Mouse (Mus musculus) heart, postnatal 14 days (tissue): Measurements from ENCODE around the gene Gstm3. TPM values are rescaled to one million over a fixed set of nuclear protein-coding genes. Genes with fewer than 3 reads are reported as not detected.

ENCODE experiments used
- DNase-seq, 2 experiments: peaks; one replicate each; pipeline ENCODE4 v3.0.0; 2021 to 2022
- intact Hi-C: fragments of 180-260 bp; cut with DNase I; formaldehyde crosslinking; loops from one replicate; pipeline ENCODE4 v1.15.1; 2025
- total RNA-seq, 2 experiments: library from RNA; stranded (reverse); gene quantifications; 2 replicates each; pipeline ENCODE4 v1.2.3; 2021

Gene Gstm3
- total RNA-seq, 2 experiments from 2014 or later: not detected

- DNase-seq: no peak
- intact Hi-C loops: loop anchor here (5.0 kb wide), 2 partner anchors 127 to 212 kb away; partner anchors contain the start of gene Gnai3
Observed at GRCm38 (mm10) chr3:107935268-107935667, 33.8 kb downstream of the Gstm3 start.

- intact Hi-C loops: no loop called here
- DNase-seq: no peak
Observed at GRCm38 (mm10) chr3:107932128-107932527, 37.0 kb downstream of the Gstm3 start.

- peak; percentile 97 to 99 for DNase-seq
- intact Hi-C loops: loop anchor here (2.0 kb wide), 1 partner anchor 87 kb away; no protein-coding TSS in a partner anchor
Observed at GRCm38 (mm10) chr3:107931670-107932069, 37.4 kb downstream of the Gstm3 start, which contains the start of gene Gstm7. TSS of gene Gstm7 (minus strand) at chr3:107931817.

GRCm38 (mm10) chr3:107931134-107931533 is 37.9 kb downstream of the Gstm3 start:
- no peak for DNase-seq
- intact Hi-C loops: loop anchor here (2.0 kb wide), 1 partner anchor 88 kb away; no protein-coding TSS in a partner anchor

- DNase-seq: no peak
- intact Hi-C loops: loop anchor here (2.0 kb wide), 1 partner anchor 89 kb away; no protein-coding TSS in a partner anchor
Observed at GRCm38 (mm10) chr3:107929731-107930130, 39.4 kb downstream of the Gstm3 start.

- intact Hi-C loops: no loop called here
Observed at GRCm38 (mm10) chr3:107929243-107929642, 39.8 kb downstream of the Gstm3 start.

GRCm38 (mm10) chr3:107928691-107929090 is 40.4 kb downstream of the Gstm3 start:
- intact Hi-C loops: no loop called here
- DNase-seq: no peak

More at GRCm38 (mm10) chr3:107929243-107929642, 39.8 kb downstream of the Gstm3 start:
- DNase-seq: no peak

GRCm38 (mm10) chr3:107927841-107928240 is 41.2 kb downstream of the Gstm3 start:
- DNase-seq: no peak
- intact Hi-C loops: no loop called here

- intact Hi-C loops: no loop called here
- no peak for DNase-seq
Observed at GRCm38 (mm10) chr3:107925335-107925734, 43.7 kb downstream of the Gstm3 start.

GRCm38 (mm10) chr3:107920348-107920747 is 48.7 kb downstream of the Gstm3 start:
- no peak for DNase-seq
- intact Hi-C loops: no loop called here

GRCm38 (mm10) chr3:107917783-107918408 is 51.2 kb downstream of the Gstm3 start:
- intact Hi-C loops: loop anchor here (1.0 to 5.0 kb wide), 3 partner anchors 51 to 229 kb away; partner anchors contain the start of genes Ahcyl1 and Gnai3
- DNase-seq: peak; percentile 54 to 73

- intact Hi-C loops: loop anchor here (5.0 kb wide), 2 partner anchors 220 to 230 kb away; partner anchors contain the start of genes Ahcyl1 and Gnai3
- no peak for DNase-seq
Observed at GRCm38 (mm10) chr3:107917097-107917496, 52.0 kb downstream of the Gstm3 start.

- intact Hi-C loops: loop anchor here (5.0 kb wide), 2 partner anchors 219 to 231 kb away; partner anchors contain the start of genes Ahcyl1 and Gnai3
- DNase-seq: no peak
Observed at GRCm38 (mm10) chr3:107916674-107917073, 52.4 kb downstream of the Gstm3 start.

Other genes with a start within 250 kb of the Gstm3 start
- gene Csf1, start 208.8 kb downstream of the Gstm3 start, total RNA-seq: 10 to 100 TPM; 25.5 to 33.6 TPM
- not detected for gene Eps8l3, start 92.1 kb downstream of the Gstm3 start, total RNA-seq
- 10 to 100 TPM; 44.6 to 47.6 TPM for gene Gstm5, start 73.5 kb downstream of the Gstm3 start, total RNA-seq
- gene Gstm7, start 37.5 kb downstream of the Gstm3 start, total RNA-seq: 10 to 100 TPM; 38.0 to 43.9 TPM
- 1 to 10 TPM; 1.8 to 2.2 TPM for gene Gstm6, start 25.5 kb downstream of the Gstm3 start, total RNA-seq
- 10 to 100 TPM; 53.0 to 70.5 TPM for gene Gstm2, start 17.2 kb upstream of the Gstm3 start, total RNA-seq
- 100 to 1,000 TPM in 1 of 2 experiments, 10 to 100 TPM in 1; 94.2 to 113 TPM for gene Gstm1, start 48.7 kb upstream of the Gstm3 start, total RNA-seq
- gene Gstm4, start 75.6 kb upstream of the Gstm3 start, total RNA-seq: 10 to 100 TPM in 1 of 2 experiments, 1 to 10 TPM in 1; 9.2 to 10.1 TPM
- gene Ampd2, start 117.4 kb upstream of the Gstm3 start, total RNA-seq: 1 to 10 TPM; 7.5 to 8.7 TPM
- gene Gnat2, start 123.5 kb upstream of the Gstm3 start, total RNA-seq: under 1 TPM in 1 of 2 experiments, not detected in 1; 0.34 TPM
- gene Gnai3, start 176.9 kb upstream of the Gstm3 start, total RNA-seq: 10 to 100 TPM; 25.0 to 30.2 TPM
- gene Gpr61, start 185.6 kb upstream of the Gstm3 start, total RNA-seq: not detected
- gene Amigo1, start 217.1 kb upstream of the Gstm3 start, total RNA-seq: 10 to 100 TPM in 1 of 2 experiments, 1 to 10 TPM in 1; 9.0 to 10.1 TPM
- gene Cyb561d1, start 231.9 kb upstream of the Gstm3 start, total RNA-seq: 1 to 10 TPM; 5.0 to 5.1 TPM
- 1 to 10 TPM; 2.9 to 3.0 TPM for gene Atxn7l2, start 241.7 kb upstream of the Gstm3 start, total RNA-seq